Mouse (Mus musculus) spleen, adult 18-20 months (tissue): ENCODE results near the gene Pdzd8.

ENCODE experiments used
- DNase-seq, 2 experiments: peaks; one replicate each; pipeline ENCODE4 v3.0.0; 2022; ENCODE audit warnings: mixed read lengths in 2 of 2

The Pdzd8 gene

GRCm38 (mm10) chr19:59345658-59346283 is at the start of gene Pdzd8:
Pdzd8 (minus strand) TSS chr19:59345780.
- peak; percentile 80 to 90 for DNase-seq

- DNase-seq = no peak
These were observed 48.3 kb upstream of the Pdzd8 start for GRCm38 (mm10) chr19:59393777-59394441.

GRCm38 (mm10) chr19:59388847-59389606 is 43.4 kb upstream of the Pdzd8 start:
- peak; percentile 63 to 74 for DNase-seq

- DNase-seq = no peak
These were observed 42.8 kb upstream of the Pdzd8 start for GRCm38 (mm10) chr19:59388399-59388798.

GRCm38 (mm10) chr19:59387178-59387577 is 41.6 kb upstream of the Pdzd8 start:
- peak in 1 of 2 experiments; percentile 43 for DNase-seq

GRCm38 (mm10) chr19:59384582-59385495 is 39.3 kb upstream of the Pdzd8 start:
- DNase-seq = no peak

- no peak for DNase-seq
These were observed 36.9 kb upstream of the Pdzd8 start for GRCm38 (mm10) chr19:59382416-59382917.

- DNase-seq = no peak
These were observed 34.4 kb upstream of the Pdzd8 start for GRCm38 (mm10) chr19:59379995-59380394.

GRCm38 (mm10) chr19:59376481-59376880 is 30.9 kb upstream of the Pdzd8 start:
- DNase-seq = no peak

- DNase-seq = no peak
These were observed 29.4 kb upstream of the Pdzd8 start for GRCm38 (mm10) chr19:59374940-59375339.

GRCm38 (mm10) chr19:59372928-59373327 is 27.3 kb upstream of the Pdzd8 start:
- DNase-seq = no peak

- DNase-seq = no peak
These were observed 25.4 kb upstream of the Pdzd8 start for GRCm38 (mm10) chr19:59371016-59371415.

- DNase-seq = no peak
These were observed 22.3 kb upstream of the Pdzd8 start for GRCm38 (mm10) chr19:59367892-59368291.

- no peak for DNase-seq
These were observed 21.1 kb upstream of the Pdzd8 start for GRCm38 (mm10) chr19:59366724-59367123.

GRCm38 (mm10) chr19:59363666-59364065 is 18.1 kb upstream of the Pdzd8 start:
- DNase-seq = no peak

- no peak for DNase-seq
These were observed 17.1 kb upstream of the Pdzd8 start for GRCm38 (mm10) chr19:59362646-59363045.

GRCm38 (mm10) chr19:59360486-59360896 is 14.9 kb upstream of the Pdzd8 start:
- no peak for DNase-seq

- DNase-seq = no peak
These were observed 13.6 kb upstream of the Pdzd8 start for GRCm38 (mm10) chr19:59359202-59359601.

- no peak for DNase-seq
These were observed 12.3 kb upstream of the Pdzd8 start for GRCm38 (mm10) chr19:59357878-59358277.

GRCm38 (mm10) chr19:59356843-59357595 is 11.4 kb upstream of the Pdzd8 start:
- no peak for DNase-seq

- DNase-seq = no peak
These were observed 10.8 kb upstream of the Pdzd8 start for GRCm38 (mm10) chr19:59356388-59356787.

GRCm38 (mm10) chr19:59354906-59355305 is 9.3 kb upstream of the Pdzd8 start:
- DNase-seq = no peak
